In the genomic region with DNA sequence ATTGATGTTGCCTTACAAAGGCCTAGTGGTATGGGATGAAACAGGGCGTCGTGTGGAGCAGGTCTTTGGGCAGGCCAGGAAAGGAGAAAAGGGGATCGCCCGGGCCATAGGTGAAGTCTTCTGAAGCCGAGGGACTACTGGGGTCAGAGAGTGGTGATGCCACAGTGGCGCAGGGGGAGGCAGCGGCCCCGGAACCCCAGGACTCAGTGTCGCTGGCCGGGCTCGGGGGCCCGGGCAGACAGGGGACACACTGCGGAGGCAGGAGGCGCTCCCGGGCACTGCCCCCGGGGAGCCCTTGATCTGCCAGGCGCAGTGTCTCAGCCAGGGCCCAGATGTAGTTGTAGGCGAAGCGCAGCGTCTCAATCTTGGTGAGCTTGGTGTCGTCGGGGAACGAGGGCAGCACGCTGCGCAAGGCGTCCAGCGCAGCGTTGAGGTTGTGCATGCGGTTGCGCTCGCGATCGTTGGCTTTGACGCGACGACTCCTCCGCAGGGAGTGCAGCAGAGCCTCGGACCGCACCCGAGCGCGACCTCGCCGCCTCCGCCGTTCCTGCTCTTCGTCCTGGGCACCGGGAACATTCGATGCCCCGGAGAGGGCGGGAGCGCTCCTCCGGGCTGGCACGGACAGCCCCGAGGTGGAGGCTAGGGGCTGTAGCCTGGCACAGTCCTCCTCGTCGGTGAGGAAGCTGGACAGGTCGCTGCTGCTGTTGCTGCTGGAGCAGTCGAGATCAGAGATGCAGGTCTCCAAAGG, we compare ENCODE assay signal across 12 mouse cellular contexts. TPM values are rescaled to one million over a fixed set of nuclear protein-coding genes. Genes with fewer than 3 reads are reported as not detected.
A peak's percentile ranks its signal among the peaks of the same experiment; 100 is the strongest.
DNase-seq lines count a peak whose midpoint lies in the region; ATAC-seq and TF ChIP-seq lines count a peak whose summit lies in the region.
"Had no signal": no experiment of that assay in that cellular context is flagged by ENCODE, and none has a peak within 500 bp of the region (broad histone marks: within the 10 kb centered on the region; RNA-seq: fewer than 3 reads in every experiment).

No protein-coding gene starts in this region.

- H3K4me2 ChIP-seq in embryonic facial prominence, embryonic 11.5 days (ENCODE audit: low read depth, low read length): peak overlapping the region; percentile 41
- peak overlapping the region; percentile 61; the same call in 1 of the 2 replicates for H3K4me2 ChIP-seq in hindbrain, embryonic 16.5 days (ENCODE audit: low read length)
- H3K4me2 ChIP-seq in neural tube, embryonic 13.5 days: peak overlapping the region; percentile 59

- TF ChIP-seq POLR2A in kidney, adult 2 months (IDR thresholded peaks at IDR 0.05; ENCODE audit: low read depth, low read length): no peak

- no peaks in the 10 kb centered on the region for H3K9me3 ChIP-seq in embryonic facial prominence, embryonic 11.5 days (replicated peaks; ENCODE audit: control insufficient read depth, low read length)
- H3K9me3 ChIP-seq in hindbrain, embryonic 16.5 days (ENCODE audit: control insufficient read depth, low read length): 0 out of 2 replicates have a peak, but pooled peaks cover 2% of the 10 kb centered on the region
- no peaks in the 10 kb centered on the region for H3K9me3 ChIP-seq in neural tube, embryonic 13.5 days

- H3K27ac ChIP-seq in kidney, adult 2 months (ENCODE audit: insufficient read depth, low read depth, low read length): no peak overlapping the region
- peak overlapping the region; percentile 13; the same call in 1 of the 2 replicates for H3K27ac ChIP-seq in embryonic facial prominence, embryonic 11.5 days (replicated peaks; ENCODE audit: low read depth, low read length)
- no peak overlapping the region for H3K27ac ChIP-seq in hindbrain, embryonic 16.5 days (ENCODE audit: low read depth, low read length)
- 0 out of 2 replicates have a peak overlapping the region, but pooled peaks have one; percentile 28 for H3K27ac ChIP-seq in neural tube, embryonic 13.5 days (replicated peaks)
- H3K27ac ChIP-seq: left cerebral cortex, adult 2 months had no signal

- no peaks in the 10 kb centered on the region for H3K4me1 ChIP-seq in kidney, adult 2 months (ENCODE audit: control insufficient read depth, insufficient read depth, low read length)
- H3K4me1 ChIP-seq in embryonic facial prominence, embryonic 11.5 days (ENCODE audit: control insufficient read depth, insufficient read depth, low read length): no peaks in the 10 kb centered on the region; the same call in 1 of the 2 replicates
- H3K4me1 ChIP-seq in hindbrain, embryonic 16.5 days (ENCODE audit: control insufficient read depth, insufficient read depth, low read depth, low read length): peaks cover 12% of the 10 kb centered on the region
- H3K4me1 ChIP-seq in neural tube, embryonic 13.5 days (replicated peaks): peaks cover 47% of the 10 kb centered on the region

- H3K4me3 ChIP-seq in kidney, adult 2 months (ENCODE audit: insufficient read depth, low read depth, low read length): no peak overlapping the region
- peak overlapping the region; percentile 19 for H3K4me3 ChIP-seq in embryonic facial prominence, embryonic 11.5 days (ENCODE audit: low read depth, low read length)
- H3K4me3 ChIP-seq in hindbrain, embryonic 16.5 days (ENCODE audit: low read length): peak overlapping the region; percentile 34
- peak overlapping the region; percentile 37 for H3K4me3 ChIP-seq in neural tube, embryonic 13.5 days
- H3K4me3 ChIP-seq: myocyte had no signal

- peaks cover 3% of the 10 kb centered on the region; the same call in 1 of the 2 replicates for H3K27me3 ChIP-seq in kidney, adult 2 months (replicated peaks; ENCODE audit: control insufficient read depth, insufficient read depth, low read length)
- H3K27me3 ChIP-seq in embryonic facial prominence, embryonic 11.5 days (ENCODE audit: control insufficient read depth, insufficient read depth, low read length): peaks cover 93% of the 10 kb centered on the region
- peaks cover 86% of the 10 kb centered on the region for H3K27me3 ChIP-seq in hindbrain, embryonic 16.5 days (replicated peaks; ENCODE audit: control insufficient read depth, insufficient read depth, low read length)
- H3K27me3 ChIP-seq in neural tube, embryonic 13.5 days: peaks cover 100% of the 10 kb centered on the region

- H3K36me3 ChIP-seq in kidney, adult 2 months (ENCODE audit: control insufficient read depth, insufficient read depth, low read length): no peaks in the 10 kb centered on the region
- no peaks in the 10 kb centered on the region for H3K36me3 ChIP-seq in embryonic facial prominence, embryonic 11.5 days (replicated peaks; ENCODE audit: control insufficient read depth, insufficient read depth, low read depth, low read length)
- H3K36me3 ChIP-seq in hindbrain, embryonic 16.5 days (ENCODE audit: control insufficient read depth, insufficient read depth, low read length): no peaks in the 10 kb centered on the region
- no peaks in the 10 kb centered on the region for H3K36me3 ChIP-seq in neural tube, embryonic 13.5 days

- no peak for ATAC-seq in embryonic facial prominence, embryonic 11.5 days (replicated peaks; ENCODE audit: insufficient number of reproducible peaks, low FRiP score, low TSS enrichment, low read depth)
- ATAC-seq in hindbrain, embryonic 16.5 days: no peak
- peak; percentile 21; the same call in 1 of the 2 replicates for ATAC-seq in neural tube, embryonic 13.5 days (ENCODE audit: low read depth)

- peak overlapping the region; percentile 9; the same call in 1 of the 2 replicates for H3K9ac ChIP-seq in embryonic facial prominence, embryonic 11.5 days (replicated peaks; ENCODE audit: low read length)
- H3K9ac ChIP-seq in hindbrain, embryonic 16.5 days (ENCODE audit: low read depth, low read length): 0 out of 2 replicates have a peak overlapping the region, but pooled peaks have one; percentile 23
- peak overlapping the region; percentile 43 for H3K9ac ChIP-seq in neural tube, embryonic 13.5 days

- WGBS in kidney, adult 2 months: 2% methylated on average over 59 of the region's 59 CpGs
- WGBS in embryonic facial prominence, embryonic 11.5 days: under 1% methylated on average over 59 of the region's 59 CpGs
- WGBS in hindbrain, embryonic 16.5 days: under 1% methylated on average over 59 of the region's 59 CpGs
- under 1% methylated on average over 59 of the region's 59 CpGs for WGBS in neural tube, embryonic 13.5 days

- DNase-seq in kidney, postnatal 4 days: peak; percentile 21 to 41
- no peak for DNase-seq in kidney, adult 2 months
- DNase-seq in embryonic facial prominence, embryonic 11.5 days (ENCODE audit: low spot score): peak; percentile 44
- no peak for DNase-seq in adrenal gland, postnatal 36 days
- no peak for DNase-seq in left cerebral cortex, adult 9 months (ENCODE audit: low spot score in 2 of 2)
- DNase-seq in spleen, adult 18-20 months: no peak
- DNase-seq: thymus, adult 18-20 months had no signal

- no peak for TF ChIP-seq CTCF in kidney, adult 2 months (conservative IDR thresholded peaks at IDR 0.05; ENCODE audit: insufficient read depth, insufficient read length, low read depth, low read length)

RNA-seq across cellular contexts. Expression of a gene that starts 0.6 kb away (rescaled TPM):
- polyA plus RNA-seq in kidney, adult 2 months (2012; rRNA removed): not detected in 2 replicates
- 8.6 and 10.5 TPM in 2 replicates for polyA plus RNA-seq in embryonic facial prominence, embryonic 11.5 days (2014; fragmentation: Nextera tagmentation; extraction: Ambion mirVana)
- 0.11 and 1.0 TPM in 2 replicates for polyA plus RNA-seq in hindbrain, embryonic 16.5 days (2015; fragmentation: Nextera tagmentation; extraction: Ambion mirVana)
- polyA plus RNA-seq in neural tube, embryonic 13.5 days (2015; fragmentation: Nextera tagmentation; extraction: Ambion mirVana): 4.5 and 5.6 TPM in 2 replicates
- not detected for total RNA-seq in adrenal gland, postnatal 36 days (2021)
- total RNA-seq: gastrocnemius, postnatal 10 days; left cerebral cortex, adult 2 months had no signal
- polyA plus RNA-seq: myocyte had no signal

RNA-seq across cellular contexts. Expression of a gene that starts 45.0 kb away (rescaled TPM):
- polyA plus RNA-seq in kidney, adult 2 months (2012; rRNA removed): 50.5 and 57.2 TPM in 2 replicates
- polyA plus RNA-seq in embryonic facial prominence, embryonic 11.5 days (2014; fragmentation: Nextera tagmentation; extraction: Ambion mirVana): 104 and 108 TPM in 2 replicates
- polyA plus RNA-seq in hindbrain, embryonic 16.5 days (2015; fragmentation: Nextera tagmentation; extraction: Ambion mirVana): 7.8 and 10.2 TPM in 2 replicates
- polyA plus RNA-seq in neural tube, embryonic 13.5 days (2015; fragmentation: Nextera tagmentation; extraction: Ambion mirVana): 3.0 and 11.7 TPM in 2 replicates
- 10 to 100 TPM; 34.9 to 36.1 TPM for total RNA-seq in adrenal gland, postnatal 36 days (2021)
- polyA plus RNA-seq: myocyte had no signal

Comparison
In these comparisons a context has a peak if more than half of its experiments do, and no peak if none do; other contexts are left out.
1. DNase-seq: peak in kidney, postnatal 4 days (2 of 2) and embryonic facial prominence, embryonic 11.5 days (single experiment); none in kidney, adult 2 months (single experiment), adrenal gland, postnatal 36 days (0 of 2), left cerebral cortex, adult 9 months (0 of 2) and spleen, adult 18-20 months (0 of 2).
2. H3K27ac ChIP-seq: peak in embryonic facial prominence, embryonic 11.5 days (single experiment) and neural tube, embryonic 13.5 days (single experiment); none in kidney, adult 2 months (single experiment) and hindbrain, embryonic 16.5 days (single experiment).
3. Peak in every context shown above with its lines, with median percentiles within 50 percentile points of each other: H3K4me2 ChIP-seq and H3K9ac ChIP-seq.